Mouse (Mus musculus) midbrain, embryonic 13.5 days (tissue): ENCODE results near the gene Kdm4d. TPM values are rescaled to one million over a fixed set of nuclear protein-coding genes. Genes with fewer than 3 reads are reported as not detected.
"Not testable (repeated sequence)": the region's sequence is repeated elsewhere in the genome, so short reads cannot be mapped to it uniquely, and the experiment has no call there.

Source experiments
- ATAC-seq: fragments of 200-750 bp; cut with Nextera tagmentation; 2 replicates; pipeline ENCODE4 v1.8.0; 2017; ENCODE audit warnings: mild to moderate bottlenecking, moderate TSS enrichment, moderate library complexity
- H3K27ac ChIP-seq: fragments of 300-500 bp; sonication (generic); 2 replicates; pipeline ENCODE4 v1.5.1; 2015; ENCODE audit warnings: inconsistent platforms, mild to moderate bottlenecking, moderate library complexity
- H3K27me3 ChIP-seq: fragments of 300-500 bp; sonication (generic); 2 replicates; pipeline ENCODE4 v1.6.1; 2015; ENCODE audit warnings: mild to moderate bottlenecking, inconsistent platforms
- H3K36me3 ChIP-seq: fragments of 300-500 bp; sonication (generic); 2 replicates; pipeline ENCODE4 v1.6.1; 2015; ENCODE audit warnings: mild to moderate bottlenecking, inconsistent platforms
- H3K4me1 ChIP-seq: fragments of 300-500 bp; sonication (generic); replicated peaks from 2 replicates; pipeline ENCODE4 v1.6.1; 2015; ENCODE audit warnings: inconsistent platforms
- H3K4me2 ChIP-seq: fragments of 300-500 bp; sonication (generic); replicated peaks from 2 replicates; pipeline ENCODE4 v1.6.1; 2015; ENCODE audit warnings: moderate library complexity, mild to moderate bottlenecking, inconsistent platforms
- H3K4me3 ChIP-seq: fragments of 300-500 bp; sonication (generic); replicated peaks from 2 replicates; pipeline ENCODE4 v1.5.1; 2015; ENCODE audit warnings: mild to moderate bottlenecking, inconsistent platforms
- H3K9ac ChIP-seq: fragments of 300-500 bp; sonication (generic); replicated peaks from 2 replicates; pipeline ENCODE4 v1.6.1; 2015; ENCODE audit warnings: mild to moderate bottlenecking, inconsistent platforms
- H3K9me3 ChIP-seq: fragments of 300-500 bp; sonication (generic); 2 replicates; pipeline ENCODE4 v1.6.1; 2016; ENCODE audit warnings: mild to moderate bottlenecking, inconsistent platforms
- WGBS: fragments of 180-500 bp; shearing (Covaris S2); methylation state at CpG from one replicate; pipeline ENCODE4 v1.1.7; 2015; 5-methylcytosine and 5-hydroxymethylcytosine counted together
- polyA plus RNA-seq: library from polyadenylated mRNA; unstranded; fragments of >200 nt; fragmentation: Nextera tagmentation; extraction: Ambion mirVana; gene quantifications from 2 replicates; pipeline ENCODE4 v1.2.1, GENCODE M21; 2015

Gene Kdm4d
- polyA plus RNA-seq, 1 experiment from 2014 or later = 0.32 TPM

- 0 out of 2 replicates have a peak, but pooled peaks cover 5% of the 10 kb centered on the region for H3K36me3 ChIP-seq
- no peak for ATAC-seq
- H3K27me3 ChIP-seq = no peaks in the 10 kb centered on the region
- H3K27ac ChIP-seq = no peak overlapping the region
- no peak overlapping the region for H3K4me2 ChIP-seq
- no peak overlapping the region for H3K4me3 ChIP-seq
- H3K4me1 ChIP-seq = no peaks in the 10 kb centered on the region
- H3K9me3 ChIP-seq = no peaks in the 10 kb centered on the region
- 75% methylated on average over 3 of the region's 3 CpGs for WGBS
- H3K9ac ChIP-seq = no peak overlapping the region
These were observed 17.8 kb upstream of the Kdm4d start for GRCm38 (mm10) chr9:14518105-14518504.

- no peak overlapping the region for H3K27ac ChIP-seq
- H3K4me3 ChIP-seq = no peak overlapping the region
- H3K4me1 ChIP-seq = no peaks in the 10 kb centered on the region
- 51% methylated on average over 1 of the region's 1 CpGs for WGBS
- H3K9ac ChIP-seq = no peak overlapping the region
- 0 out of 2 replicates have a peak, but pooled peaks cover 5% of the 10 kb centered on the region for H3K36me3 ChIP-seq
- no peak overlapping the region for H3K4me2 ChIP-seq
- H3K27me3 ChIP-seq = no peaks in the 10 kb centered on the region
- no peak for ATAC-seq
- H3K9me3 ChIP-seq = no peaks in the 10 kb centered on the region
These were observed 17.0 kb upstream of the Kdm4d start for GRCm38 (mm10) chr9:14517296-14517695.

- Histone ChIP-seq H3K27ac (no peak overlapping the region), H3K4me1 (no peaks in the 10 kb centered on the region), H3K9ac (no peak overlapping the region), H3K4me3 (no peak overlapping the region), H3K9me3 (no peaks in the 10 kb centered on the region), H3K4me2 (no peak overlapping the region), H3K36me3 (peaks cover 35% of the 10 kb centered on the region), H3K27me3 (no peaks in the 10 kb centered on the region)
- ATAC-seq = peak; percentile 81
- WGBS = 75% methylated on average over 9 of the region's 9 CpGs
These were observed 12.6 kb upstream of the Kdm4d start for GRCm38 (mm10) chr9:14512633-14513445.

- ATAC-seq = no peak
- H3K9me3 ChIP-seq = no peaks in the 10 kb centered on the region
- H3K4me3 ChIP-seq = peak overlapping the region; percentile 91
- H3K27ac ChIP-seq = peak overlapping the region; percentile 79
- no peaks in the 10 kb centered on the region for H3K27me3 ChIP-seq
- H3K9ac ChIP-seq = peak overlapping the region; percentile 88
- H3K36me3 ChIP-seq = peaks cover 36% of the 10 kb centered on the region
- H3K4me2 ChIP-seq = peak overlapping the region; percentile 85
- peaks cover 19% of the 10 kb centered on the region for H3K4me1 ChIP-seq
- 5% methylated on average over 10 of the region's 10 CpGs for WGBS
These were observed 688 bp upstream of the Kdm4d start for GRCm38 (mm10) chr9:14500916-14501424.

- no peak overlapping the region for H3K27ac ChIP-seq
- no peaks in the 10 kb centered on the region for H3K27me3 ChIP-seq
- H3K36me3 ChIP-seq = peaks cover 19% of the 10 kb centered on the region
- no peaks in the 10 kb centered on the region for H3K9me3 ChIP-seq
- peak overlapping the region; percentile 76 for H3K9ac ChIP-seq
- no peak for ATAC-seq
- H3K4me1 ChIP-seq = peaks cover 19% of the 10 kb centered on the region
- peak overlapping the region; percentile 91 for H3K4me3 ChIP-seq
- H3K4me2 ChIP-seq = peak overlapping the region; percentile 75
- WGBS = 82% methylated on average over 4 of the region's 4 CpGs
These were observed 1.2 kb downstream of the Kdm4d start for GRCm38 (mm10) chr9:14498896-14499705.

GRCm38 (mm10) chr9:14463668-14464067 lies 36.6 kb downstream of the Kdm4d start:
- not testable (repeated sequence) for H3K36me3 ChIP-seq, H3K9ac ChIP-seq, H3K4me2 ChIP-seq, H3K27me3 ChIP-seq, H3K4me3 ChIP-seq, H3K4me1 ChIP-seq, H3K9me3 ChIP-seq, H3K27ac ChIP-seq, ATAC-seq
- WGBS = 74% methylated on average over 12 of the region's 12 CpGs

- WGBS = 94% methylated on average over 1 of the region's 1 CpGs
- H3K4me3 ChIP-seq = not testable (repeated sequence)
These were observed 37.7 kb downstream of the Kdm4d start for GRCm38 (mm10) chr9:14462536-14462935.

GRCm38 (mm10) chr9:14456320-14456719 lies 44.0 kb downstream of the Kdm4d start:
- no peak for ATAC-seq
- Histone ChIP-seq H3K9me3 (no peaks in the 10 kb centered on the region), H3K4me3 (no peak overlapping the region), H3K27me3 (no peaks in the 10 kb centered on the region), H3K27ac (no peak overlapping the region), H3K4me2 (no peak overlapping the region), H3K9ac (no peak overlapping the region), H3K4me1 (no peaks in the 10 kb centered on the region), H3K36me3 (no peaks in the 10 kb centered on the region)
- WGBS = 89% methylated on average over 3 of the region's 3 CpGs

More at GRCm38 (mm10) chr9:14462536-14462935, 37.7 kb downstream of the Kdm4d start:
- not testable (repeated sequence) for ATAC-seq, H3K4me1 ChIP-seq, H3K9ac ChIP-seq, H3K27ac ChIP-seq, H3K4me2 ChIP-seq, H3K36me3 ChIP-seq, H3K9me3 ChIP-seq, H3K27me3 ChIP-seq

- H3K4me1 ChIP-seq, H3K4me3 ChIP-seq, H3K9me3 ChIP-seq, H3K4me2 ChIP-seq, H3K9ac ChIP-seq, H3K36me3 ChIP-seq, H3K27me3 ChIP-seq, ATAC-seq, H3K27ac ChIP-seq: not testable (repeated sequence)
- 69% methylated on average over 8 of the region's 8 CpGs for WGBS
These were observed 49.2 kb downstream of the Kdm4d start for GRCm38 (mm10) chr9:14451120-14451519.

GRCm38 (mm10) chr9:14447086-14447485 lies 53.2 kb downstream of the Kdm4d start:
- not testable (repeated sequence) for H3K4me3 ChIP-seq, H3K4me1 ChIP-seq, H3K4me2 ChIP-seq, H3K27me3 ChIP-seq, H3K27ac ChIP-seq, H3K9me3 ChIP-seq, ATAC-seq, H3K36me3 ChIP-seq, H3K9ac ChIP-seq
- 94% methylated on average over 2 of the region's 2 CpGs for WGBS

GRCm38 (mm10) chr9:14440347-14440746 lies 59.9 kb downstream of the Kdm4d start:
- WGBS = 95% methylated on average over 1 of the region's 1 CpGs
- no peaks in the 10 kb centered on the region for H3K4me1 ChIP-seq
- ATAC-seq = no peak
- no peak overlapping the region for H3K4me3 ChIP-seq
- no peaks in the 10 kb centered on the region for H3K27me3 ChIP-seq
- no peak overlapping the region for H3K9ac ChIP-seq
- no peak overlapping the region for H3K4me2 ChIP-seq
- no peaks in the 10 kb centered on the region for H3K36me3 ChIP-seq
- no peaks in the 10 kb centered on the region for H3K9me3 ChIP-seq
- no peak overlapping the region for H3K27ac ChIP-seq

GRCm38 (mm10) chr9:14433252-14433939 lies 66.9 kb downstream of the Kdm4d start:
- Histone ChIP-seq H3K27ac (no peak overlapping the region), H3K9me3 (no peaks in the 10 kb centered on the region), H3K9ac (no peak overlapping the region), H3K36me3 (no peaks in the 10 kb centered on the region), H3K4me3 (no peak overlapping the region), H3K27me3 (no peaks in the 10 kb centered on the region), H3K4me1 (no peaks in the 10 kb centered on the region), H3K4me2 (no peak overlapping the region)
- WGBS = 64% methylated on average over 11 of the region's 11 CpGs
- ATAC-seq = no peak
